Mouse (Mus musculus): ENCODE data around the gene Csnk1e. TPM values are rescaled to one million over a fixed set of nuclear protein-coding genes. Genes with fewer than 3 reads are reported as not detected.

Gene Csnk1e
- total and polyA plus RNA-seq, 3 experiments: 10.4 to 46.7 (median 16.8) TPM

DNA sequence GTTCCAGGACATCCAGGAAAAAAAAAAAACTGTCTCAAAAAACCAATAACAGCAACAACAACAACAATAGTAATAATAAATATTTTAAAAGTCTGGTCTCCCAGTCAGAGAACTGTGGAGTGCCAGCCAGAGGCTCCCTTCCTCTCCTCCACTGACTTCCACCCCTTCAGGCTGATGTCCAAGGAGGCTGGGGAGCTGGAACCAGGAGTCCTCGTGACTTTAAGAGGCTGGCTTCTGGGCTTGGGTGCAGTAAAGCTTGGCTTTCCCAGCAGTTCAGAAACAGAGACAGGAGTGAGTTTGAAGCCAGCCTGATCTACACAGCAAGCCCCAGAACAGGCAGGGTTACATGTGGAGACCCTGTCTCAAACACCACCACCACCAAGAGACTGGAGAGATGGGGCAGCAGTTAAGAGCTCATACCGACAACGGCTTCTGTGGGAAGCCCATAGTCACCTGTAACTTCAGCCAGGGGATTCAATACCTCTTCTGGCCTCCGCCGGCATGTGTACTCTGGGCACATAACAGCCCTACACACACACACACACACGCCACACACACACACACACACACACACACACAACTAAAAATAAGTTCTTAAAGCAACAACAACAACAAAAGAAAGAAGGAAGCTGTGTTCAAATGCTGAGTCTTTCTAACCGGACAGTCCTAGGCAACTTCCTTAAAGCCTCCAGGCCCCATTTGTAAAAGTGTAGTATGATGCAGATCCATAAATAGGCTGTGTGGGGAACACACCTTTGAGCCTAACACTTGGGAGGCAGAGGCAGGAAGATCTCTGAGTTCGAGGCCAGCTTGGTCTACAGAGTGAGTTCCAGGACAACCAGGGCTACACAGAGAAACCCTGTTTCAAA, 9.3 kb downstream of the Csnk1e start:
- no peak overlapping the region for H3K4me2 ChIP-seq (ENCODE audit: insufficient read depth, low read depth, poor library complexity, severe bottlenecking)
- no peak overlapping the region for H3K9ac ChIP-seq (ENCODE audit: insufficient read depth, low read depth)
- peaks cover 0 to 5% of the 10 kb centered on the region in 2 experiments; a peak in 1 of 4 replicates for H3K4me1 ChIP-seq (ENCODE audit: control insufficient read depth in 1 of 2, insufficient read depth in 2 of 2)
- no peaks in the 10 kb centered on the region for H3K36me3 ChIP-seq (replicated peaks in 1 of 2; ENCODE audit: control insufficient read depth in 1 of 2, insufficient read depth in 1 of 2, low read length in 1 of 2)
- in situ Hi-C loops (cut with MboI; ENCODE audit: low pct_ligation_motif_present, low pct_unique_long_range_greater_than_20kb, low sequenced_read_pairs): no loop called here
- H3K79me2 ChIP-seq (replicated peaks; ENCODE audit: control insufficient read depth, extremely low read depth, insufficient read depth, poor library complexity, severe bottlenecking): no peaks in the 10 kb centered on the region
- H3K27me3 ChIP-seq (replicated peaks): peaks cover 34% of the 10 kb centered on the region
- no peaks in the 10 kb centered on the region for H3K9me3 ChIP-seq (replicated peaks; ENCODE audit: low read length)
- no peak overlapping the region for H3K27ac ChIP-seq (ENCODE audit: insufficient read depth, low read depth)
- TF ChIP-seq EP300 (IDR thresholded peaks at IDR 0.05; ENCODE audit: low read length) (no peak), USF2 (conservative IDR thresholded peaks at IDR 0.05; ENCODE audit: low read depth, low read length) (no peak), CHD1 (IDR thresholded peaks at IDR 0.05; ENCODE audit: low read depth, low read length) (no peak), HCFC1 (IDR thresholded peaks at IDR 0.05; ENCODE audit: low read depth, low read length) (no peak), ZMIZ1 (IDR thresholded peaks at IDR 0.05; ENCODE audit: low read depth, low read length) (no peak), ELF1 (IDR thresholded peaks at IDR 0.05; ENCODE audit: low read depth, low read length) (no peak), NRF1 (IDR thresholded peaks at IDR 0.05; ENCODE audit: low read depth, low read length) (no peak), MAX (IDR thresholded peaks at IDR 0.05; ENCODE audit: low read length) (no peak), MXI1 (IDR thresholded peaks at IDR 0.05; ENCODE audit: low read depth, low read length) (no peak), CTCF (conservative IDR thresholded peaks at IDR 0.05 in 1 of 2, IDR thresholded peaks at IDR 0.05 in 1 of 2; ENCODE audit: low read depth in 2 of 2, low read length in 2 of 2) (no peak)
- dilution Hi-C loops (cut with MboI; ENCODE audit: extremely low pct_ligation_motif_present, extremely low pct_unique_long_range_greater_than_20kb, low sequenced_read_pairs): no loop called here
- H3K4me3 ChIP-seq (replicated peaks in 1 of 3; ENCODE audit: low read depth in 2 of 3, low read length in 2 of 3, poor library complexity in 1 of 3): no peak overlapping the region
- DNase-seq (ENCODE audit: extremely low read depth): no peak

DNA sequence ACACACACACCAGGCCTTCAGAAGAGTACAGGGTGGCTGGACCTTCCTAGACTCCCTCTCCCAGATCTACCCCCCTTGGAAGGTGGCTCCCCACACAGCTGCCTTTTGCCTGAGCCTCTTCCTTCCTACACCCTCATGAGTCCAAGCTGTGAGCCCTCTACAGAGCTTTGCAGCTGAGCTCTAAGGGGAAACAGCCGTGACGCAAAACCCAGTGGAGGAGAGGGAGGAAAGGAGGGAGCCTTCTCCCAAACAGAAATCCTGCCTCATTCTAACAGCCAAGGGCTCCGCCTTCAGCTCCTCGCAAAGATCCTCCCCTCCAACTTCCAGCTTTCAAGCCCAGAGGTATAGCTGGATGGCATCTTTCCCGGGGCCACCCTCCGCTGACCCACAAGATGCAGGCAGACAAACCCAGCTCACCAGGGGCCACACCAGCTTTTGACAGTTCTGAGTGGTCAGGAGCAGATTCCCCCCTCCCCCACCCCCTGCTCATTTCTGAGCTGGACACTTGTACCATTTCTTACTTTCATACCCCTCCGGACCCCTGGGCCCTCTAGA, 11.4 kb downstream of the Csnk1e start:
- H3K4me3 ChIP-seq (replicated peaks in 1 of 3; ENCODE audit: low read depth in 2 of 3, low read length in 2 of 3, poor library complexity in 1 of 3): no peak overlapping the region
- peaks cover 0 to 5% of the 10 kb centered on the region in 2 experiments; a peak in 1 of 4 replicates for H3K4me1 ChIP-seq (ENCODE audit: control insufficient read depth in 1 of 2, insufficient read depth in 2 of 2)
- no peak for DNase-seq (ENCODE audit: extremely low read depth)
- dilution Hi-C loops (cut with MboI; ENCODE audit: extremely low pct_ligation_motif_present, extremely low pct_unique_long_range_greater_than_20kb, low sequenced_read_pairs): no loop called here
- no peak for TF ChIP-seq MYC (IDR thresholded peaks at IDR 0.05; ENCODE audit: low read depth, low read length)
- H3K9ac ChIP-seq (ENCODE audit: insufficient read depth, low read depth): no peak overlapping the region
- H3K9me3 ChIP-seq (replicated peaks; ENCODE audit: low read length): no peaks in the 10 kb centered on the region
- H3K27me3 ChIP-seq (replicated peaks): peaks cover 42% of the 10 kb centered on the region
- H3K27ac ChIP-seq (ENCODE audit: insufficient read depth, low read depth): no peak overlapping the region
- H3K4me2 ChIP-seq (ENCODE audit: insufficient read depth, low read depth, poor library complexity, severe bottlenecking): no peak overlapping the region
- in situ Hi-C loops (cut with MboI; ENCODE audit: low pct_ligation_motif_present, low pct_unique_long_range_greater_than_20kb, low sequenced_read_pairs): no loop called here
- H3K36me3 ChIP-seq (replicated peaks in 1 of 2; ENCODE audit: control insufficient read depth in 1 of 2, insufficient read depth in 1 of 2, low read length in 1 of 2): peaks cover 0 to under 1% of the 10 kb centered on the region in 2 experiments
- no peaks in the 10 kb centered on the region for H3K79me2 ChIP-seq (replicated peaks; ENCODE audit: control insufficient read depth, extremely low read depth, insufficient read depth, poor library complexity, severe bottlenecking)

- TF ChIP-seq MAX (IDR thresholded peaks at IDR 0.05; ENCODE audit: low read length) (no peak), ELF1 (IDR thresholded peaks at IDR 0.05; ENCODE audit: low read depth, low read length) (no peak), TBP (conservative IDR thresholded peaks at IDR 0.05; ENCODE audit: low read depth, low read length) (no peak), CTCF (conservative IDR thresholded peaks at IDR 0.05 in 1 of 2, IDR thresholded peaks at IDR 0.05 in 1 of 2; ENCODE audit: low read depth in 2 of 2, low read length in 2 of 2) (no peak), CHD2 (IDR thresholded peaks at IDR 0.05; ENCODE audit: low read length) (no peak), RCOR1 (conservative IDR thresholded peaks at IDR 0.05; ENCODE audit: low read depth, low read length) (no peak)
These were observed 12.3 kb downstream of the Csnk1e start for GRCm38 (mm10) chr15:79442961-79443518.

More at GRCm38 (mm10) chr15:79442961-79443518, 12.3 kb downstream of the Csnk1e start:
- Histone ChIP-seq H3K36me3 (replicated peaks in 1 of 2; ENCODE audit: control insufficient read depth in 1 of 2, insufficient read depth in 1 of 2, low read length in 1 of 2) (peaks cover 5 to 8% of the 10 kb centered on the region in 2 experiments), H3K4me1 (ENCODE audit: control insufficient read depth in 1 of 2, insufficient read depth in 2 of 2) (peaks cover 0 to 5% of the 10 kb centered on the region in 2 experiments; a peak in 1 of 4 replicates), H3K4me2 (ENCODE audit: insufficient read depth, low read depth, poor library complexity, severe bottlenecking) (no peak overlapping the region), H3K4me3 (replicated peaks in 1 of 3; ENCODE audit: low read depth in 2 of 3, low read length in 2 of 3, poor library complexity in 1 of 3) (no peak overlapping the region), H3K9me3 (replicated peaks; ENCODE audit: low read length) (no peaks in the 10 kb centered on the region), H3K27ac (ENCODE audit: insufficient read depth, low read depth) (no peak overlapping the region), H3K27me3 (replicated peaks) (peaks cover 42% of the 10 kb centered on the region), H3K9ac (ENCODE audit: insufficient read depth, low read depth) (no peak overlapping the region), H3K79me2 (replicated peaks; ENCODE audit: control insufficient read depth, extremely low read depth, insufficient read depth, poor library complexity, severe bottlenecking) (no peaks in the 10 kb centered on the region)
- in situ Hi-C loops (cut with MboI; ENCODE audit: low pct_ligation_motif_present, low pct_unique_long_range_greater_than_20kb, low sequenced_read_pairs): no loop called here
- DNase-seq (ENCODE audit: extremely low read depth): no peak
- dilution Hi-C loops (cut with MboI; ENCODE audit: extremely low pct_ligation_motif_present, extremely low pct_unique_long_range_greater_than_20kb, low sequenced_read_pairs): no loop called here
